Mouse (Mus musculus) left cerebral cortex, postnatal 4 days (tissue): ENCODE results near the gene Mcf2l. TPM values are rescaled to one million over a fixed set of nuclear protein-coding genes. Genes with fewer than 3 reads are reported as not detected.

Experiments
- DNase-seq: peaks from one replicate; pipeline ENCODE4 v3.0.0-alpha.2; 2022
- intact Hi-C: fragments of 180-260 bp; cut with DNase I; formaldehyde crosslinking; loops from one replicate; pipeline ENCODE4 v1.15.1; 2025
- total RNA-seq, 2 experiments: library from RNA; stranded (reverse); gene quantifications; 2 replicates each; pipeline ENCODE4 v1.2.3; 2021

Mcf2l gene
- total RNA-seq: 100 to 1,000 TPM; 399 to 404 TPM

- DNase-seq: peak; percentile 84
- intact Hi-C loops: no loop called here
Observed at GRCm38 (mm10) chr8:12873357-12874046, at the start of gene Mcf2l. Gene Mcf2l, plus strand, starts transcription at chr8:12873806.

- DNase-seq: no peak
- intact Hi-C loops: no loop called here
Observed at GRCm38 (mm10) chr8:12824562-12824961, 49.0 kb upstream of the Mcf2l start.

DNA sequence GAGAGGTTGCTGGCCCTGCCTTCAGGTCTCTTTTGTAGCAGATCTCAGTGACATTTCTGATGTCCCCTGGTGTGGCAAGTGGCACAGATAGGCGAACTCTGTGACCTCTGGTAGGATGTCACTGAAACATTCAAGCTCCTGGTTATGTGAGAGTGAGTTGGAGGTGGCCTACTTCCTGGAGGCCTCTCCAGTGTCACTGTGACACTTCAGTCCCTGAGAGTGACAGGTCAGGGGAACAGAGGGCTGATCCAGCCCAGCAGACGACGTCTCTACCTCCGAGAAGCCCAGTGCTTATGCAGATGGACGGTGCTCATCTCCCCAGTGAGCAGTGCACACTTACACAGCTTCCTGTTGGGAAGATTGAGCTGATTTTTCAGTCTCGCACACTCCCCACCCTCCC is 48.4 kb upstream of the Mcf2l start:
- no peak for DNase-seq
- intact Hi-C loops: no loop called here

- intact Hi-C loops: no loop called here
- no peak for DNase-seq
Observed at GRCm38 (mm10) chr8:12825686-12826237, 47.8 kb upstream of the Mcf2l start.

DNA sequence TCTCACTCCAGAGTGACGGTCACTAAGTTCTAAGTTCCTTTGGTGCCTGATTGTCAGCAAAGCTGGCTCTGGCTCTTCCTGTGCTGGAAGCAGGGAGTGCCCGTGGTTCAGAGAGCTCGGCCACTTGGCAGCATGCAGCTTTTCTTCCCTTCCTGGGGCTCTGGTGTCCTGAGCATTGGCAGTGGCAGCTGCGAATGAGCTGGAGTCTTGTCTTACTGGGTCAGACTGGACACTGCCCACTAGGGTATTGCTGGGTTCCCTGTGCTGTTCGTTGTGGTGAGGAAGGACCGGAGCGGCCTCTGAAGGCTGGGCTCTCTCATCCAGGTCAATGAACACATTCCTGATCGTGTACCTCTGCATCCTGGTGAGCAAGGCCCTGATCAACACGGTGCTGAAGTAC is 46.5 kb upstream of the Mcf2l start:
- DNase-seq: no peak
- intact Hi-C loops: no loop called here

DNA sequence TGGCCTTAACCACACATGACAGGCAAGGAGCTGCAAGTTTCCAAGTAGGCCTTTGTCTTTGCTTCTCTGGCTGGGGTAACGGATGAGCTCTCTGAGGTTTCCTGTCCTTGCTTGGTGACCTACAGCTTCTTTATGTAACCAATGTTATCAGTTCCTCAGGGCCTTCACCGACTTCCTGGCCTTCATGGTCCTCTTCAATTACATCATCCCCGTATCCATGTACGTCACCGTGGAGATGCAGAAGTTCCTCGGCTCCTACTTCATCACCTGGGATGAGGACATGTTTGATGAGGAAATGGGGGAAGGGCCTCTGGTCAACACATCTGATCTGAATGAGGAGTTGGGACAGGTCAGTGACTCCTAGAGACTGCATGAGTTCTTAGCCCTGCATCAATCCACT is 45.3 kb upstream of the Mcf2l start:
- no peak for DNase-seq
- intact Hi-C loops: no loop called here

DNA sequence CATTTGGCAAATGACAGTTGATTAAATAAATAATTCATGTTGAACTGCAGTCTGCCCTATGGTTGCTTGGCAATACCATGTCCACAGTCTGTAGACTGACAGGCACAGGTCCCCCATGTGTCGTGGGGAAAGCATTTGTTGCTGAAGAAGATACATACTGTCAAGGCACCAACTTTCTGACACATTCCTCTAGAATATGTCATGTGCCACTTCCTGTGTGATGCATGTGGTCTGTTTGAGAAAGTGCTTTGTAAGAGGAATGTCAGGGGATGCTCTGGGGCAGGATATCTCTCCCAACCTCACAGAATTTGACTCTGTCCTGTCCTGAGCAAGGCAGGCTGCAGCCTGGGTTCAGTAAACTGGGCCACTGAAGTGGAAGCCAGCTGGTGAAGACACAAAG is 44.2 kb upstream of the Mcf2l start:
- intact Hi-C loops: no loop called here
- DNase-seq: no peak

DNA sequence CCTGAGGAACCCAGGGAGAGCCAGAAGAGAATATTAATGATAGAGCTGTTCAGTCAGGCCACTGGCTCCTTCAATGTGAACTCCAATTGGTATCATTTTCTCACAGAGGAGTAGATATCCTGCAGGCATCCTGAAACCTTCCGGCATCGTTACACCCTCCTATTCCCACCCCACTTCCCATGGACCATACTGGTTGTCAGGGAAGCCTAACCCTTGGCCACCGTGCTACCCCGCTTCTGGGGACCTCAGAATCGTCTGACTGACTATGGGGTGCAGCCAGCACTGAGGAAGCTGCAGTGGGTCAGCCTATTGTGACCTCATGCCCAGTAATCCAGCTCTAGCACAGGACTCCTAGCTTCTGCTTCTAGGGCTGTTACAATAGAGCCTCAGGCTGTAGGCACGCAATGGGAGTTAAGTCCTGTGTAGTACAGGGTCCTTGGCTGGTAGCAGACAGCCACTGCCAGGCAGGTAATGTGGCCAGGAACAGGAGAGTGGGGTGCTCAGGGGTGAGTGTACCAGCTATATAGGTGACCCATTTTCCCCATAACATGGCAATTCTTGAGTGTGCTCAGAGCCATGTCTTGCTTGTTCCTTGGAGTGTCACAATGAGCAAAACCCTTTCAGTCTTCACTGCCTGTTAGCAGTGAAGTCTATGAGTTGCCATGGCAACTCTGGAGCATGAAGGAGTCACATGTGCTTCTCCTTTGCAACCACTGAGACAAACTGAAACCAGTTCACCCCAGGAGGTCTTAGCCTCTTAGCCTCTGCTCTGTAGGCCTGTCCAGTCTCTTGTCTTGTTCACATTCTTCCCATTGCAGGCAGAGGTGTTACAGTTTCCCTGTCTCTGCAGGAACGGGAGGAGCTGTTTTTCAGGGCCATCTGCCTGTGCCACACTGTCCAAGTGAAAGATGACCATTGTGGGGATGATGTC is 41.7 kb upstream of the Mcf2l start:
- intact Hi-C loops: no loop called here

DNA sequence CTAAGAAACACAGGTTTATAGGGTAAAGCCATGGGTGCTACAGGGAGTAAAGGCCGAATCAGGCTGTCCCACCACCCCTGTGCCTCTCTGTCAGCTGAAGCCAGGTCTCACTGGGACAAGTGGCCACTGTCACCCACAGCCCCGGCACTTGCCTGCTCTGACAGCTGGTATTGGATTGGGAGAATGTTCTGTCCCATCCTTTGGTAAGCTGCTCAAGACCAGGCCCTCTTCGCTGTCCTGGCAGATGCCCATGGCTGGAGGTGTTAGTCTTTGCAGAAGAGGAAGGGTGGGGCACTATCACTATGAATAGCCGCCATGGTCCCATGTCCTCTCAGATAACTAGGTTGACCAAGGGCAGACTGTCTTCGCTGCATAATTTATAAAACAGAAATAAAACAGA is 40.0 kb upstream of the Mcf2l start:
- intact Hi-C loops: no loop called here
- DNase-seq: no peak

More for the DNA sequence above, 41.7 kb upstream of the Mcf2l start:
- DNase-seq: no peak

DNA sequence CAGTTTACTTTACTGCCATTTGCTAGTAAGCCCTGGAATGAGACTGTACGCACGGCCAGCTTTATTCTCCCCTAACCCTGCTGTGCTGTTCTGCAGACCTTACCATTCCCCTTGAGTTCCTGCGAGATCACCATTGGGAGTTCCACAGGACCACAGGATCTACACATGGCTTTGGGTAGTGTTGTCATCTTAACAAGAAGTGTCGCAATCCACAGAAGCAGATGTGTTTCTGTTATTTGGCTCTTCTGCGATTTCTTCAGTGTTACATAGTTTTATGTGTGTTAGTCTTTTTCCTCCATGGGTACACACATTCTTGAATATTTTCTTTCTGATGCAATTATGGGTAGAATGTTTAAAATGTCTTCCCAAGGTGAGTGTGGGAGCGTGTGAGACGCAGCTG is 32.8 kb upstream of the Mcf2l start:
- intact Hi-C loops: no loop called here
- no peak for DNase-seq

GRCm38 (mm10) chr8:12842342-12842995 is 31.1 kb upstream of the Mcf2l start:
- DNase-seq: no peak

DNA sequence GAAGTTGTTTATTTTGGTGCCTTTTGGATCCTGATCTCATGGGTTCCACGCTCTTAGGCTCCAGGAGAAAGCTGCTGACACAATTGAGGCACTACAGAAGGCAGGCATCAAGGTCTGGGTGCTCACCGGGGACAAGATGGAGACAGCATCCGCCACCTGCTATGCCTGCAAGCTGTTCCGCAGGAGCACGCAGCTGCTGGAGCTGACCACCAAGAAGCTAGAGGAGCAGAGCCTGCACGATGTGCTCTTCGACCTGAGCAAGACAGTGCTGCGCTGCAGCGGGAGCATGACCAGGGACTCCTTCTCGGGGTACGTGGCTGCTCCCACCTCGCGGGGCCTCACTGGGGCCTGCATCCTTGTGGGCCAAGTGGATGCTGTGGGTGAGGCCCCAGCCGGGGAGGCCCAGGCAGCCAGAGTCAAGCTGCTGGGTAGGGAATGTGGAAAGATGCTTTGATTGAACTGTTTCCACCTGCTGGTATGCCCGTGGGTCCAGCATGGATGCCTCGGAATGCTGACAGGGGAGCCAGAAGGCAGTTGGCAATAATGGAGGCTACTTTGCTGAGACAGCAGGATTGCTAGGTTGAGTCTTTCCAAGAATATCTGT is 29.2 kb upstream of the Mcf2l start:
- intact Hi-C loops: no loop called here
- DNase-seq: no peak

More at GRCm38 (mm10) chr8:12842342-12842995, 31.1 kb upstream of the Mcf2l start:
- intact Hi-C loops: no loop called here

- intact Hi-C loops: no loop called here
- no peak for DNase-seq
Observed at GRCm38 (mm10) chr8:12846447-12846846, 27.2 kb upstream of the Mcf2l start.

- intact Hi-C loops: no loop called here
- no peak for DNase-seq
Observed at GRCm38 (mm10) chr8:12851241-12851640, 22.4 kb upstream of the Mcf2l start.

- DNase-seq: no peak
- intact Hi-C loops: no loop called here
Observed at GRCm38 (mm10) chr8:12856038-12856437, 17.6 kb upstream of the Mcf2l start.

GRCm38 (mm10) chr8:12863061-12863460 is 10.5 kb upstream of the Mcf2l start:
- intact Hi-C loops: no loop called here

DNA sequence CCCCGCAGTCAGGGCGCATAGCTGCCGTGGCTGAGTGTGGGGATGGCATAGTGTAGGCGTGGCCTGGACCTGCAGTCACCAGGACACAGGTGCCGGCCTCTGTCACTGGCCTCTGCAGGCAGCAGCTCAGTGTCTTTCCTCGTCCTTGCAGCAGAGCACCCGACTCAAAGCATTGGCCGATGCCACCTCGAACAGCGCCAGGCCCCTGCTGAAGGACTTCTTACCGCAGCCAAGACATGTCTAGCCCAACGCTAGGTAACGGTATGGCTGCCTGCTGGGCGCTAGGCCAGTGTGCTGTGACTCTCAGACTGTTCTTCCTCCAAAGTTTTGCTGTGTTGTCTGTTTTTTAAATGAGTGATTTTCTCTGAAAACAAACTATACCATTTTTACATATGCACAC is 10.0 kb upstream of the Mcf2l start:
- peak; percentile 23 for DNase-seq
- intact Hi-C loops: no loop called here

More at GRCm38 (mm10) chr8:12863061-12863460, 10.5 kb upstream of the Mcf2l start:
- peak; percentile 43 for DNase-seq

DNA sequence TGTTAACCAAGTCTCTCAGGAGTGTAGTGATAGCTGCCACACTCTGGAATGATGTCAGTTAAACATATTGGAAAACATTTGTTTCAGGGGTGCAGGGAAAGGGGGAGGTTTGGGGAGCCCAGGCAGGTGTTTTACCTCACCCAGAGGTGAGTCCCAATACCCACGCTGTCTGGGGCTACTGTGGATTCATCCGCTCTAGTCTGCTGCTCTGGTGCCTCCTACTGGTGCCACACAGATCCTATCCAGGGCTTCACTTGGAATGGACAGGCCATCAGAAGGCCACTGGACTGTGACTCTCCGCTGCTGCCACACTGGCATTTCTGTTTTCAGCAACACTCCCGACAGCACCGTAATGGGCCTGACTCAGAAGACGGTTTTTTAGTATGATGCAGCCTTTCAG is 7.8 kb upstream of the Mcf2l start:
- DNase-seq: no peak
- intact Hi-C loops: no loop called here

DNA sequence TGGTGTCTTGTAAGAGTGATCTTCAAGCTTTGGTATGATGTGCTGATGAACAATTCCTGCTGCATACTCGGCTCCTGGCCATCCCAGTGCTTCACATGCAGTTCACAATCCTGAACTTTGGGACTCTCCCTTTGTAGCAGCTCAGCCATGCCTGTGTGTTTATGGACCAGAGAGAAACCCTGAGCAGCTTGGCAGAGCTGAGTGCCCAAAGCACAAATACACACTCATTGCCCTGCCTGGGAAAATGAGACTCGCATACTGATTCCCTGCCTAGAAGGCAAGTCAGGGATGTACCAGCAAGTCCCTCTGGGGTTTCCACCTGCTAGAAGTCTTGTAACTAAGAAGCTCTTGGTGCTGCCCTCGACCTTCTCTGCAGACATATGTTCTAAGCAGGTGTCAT is 3.9 kb upstream of the Mcf2l start:
- intact Hi-C loops: no loop called here
- DNase-seq: no peak

GRCm38 (mm10) chr8:12870656-12871055 is 3.0 kb upstream of the Mcf2l start:
- intact Hi-C loops: no loop called here
- no peak for DNase-seq

DNA sequence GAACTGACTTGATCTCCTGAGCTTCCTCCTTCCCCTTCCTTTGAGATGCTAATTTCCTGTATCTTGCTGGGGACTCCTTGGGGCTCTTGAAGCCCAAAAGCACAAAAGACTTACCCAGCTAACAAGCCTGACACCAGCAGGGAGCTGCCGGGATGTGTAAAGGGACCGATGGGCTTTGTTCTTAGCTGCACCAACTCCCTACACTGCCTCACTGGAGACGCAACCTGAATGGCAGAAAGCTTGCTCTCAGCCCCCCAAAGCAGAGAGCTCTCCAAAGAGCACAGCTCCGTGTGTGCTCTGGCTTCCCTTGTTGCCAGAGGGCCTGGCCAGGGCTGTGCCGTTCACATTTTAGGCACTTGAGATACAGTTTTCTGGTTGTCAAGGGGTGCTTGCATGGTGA is 2.1 kb upstream of the Mcf2l start:
- intact Hi-C loops: no loop called here
- peak; percentile 32 for DNase-seq
